Mouse (Mus musculus): ENCODE measurements at regions not wholly inside any gene's neighbourhood (a gene's known extent, or its start where the extent isn't known, plus 50 kb on each side); places are given as distances from the start of the nearest gene placed in this dataset.

- TF ChIP-seq CTCF (IDR thresholded peaks at IDR 0.05; ENCODE audit: low read depth), result no peak
- no peak for TF ChIP-seq EP300 (IDR thresholded peaks at IDR 0.05; ENCODE audit: low read depth)
These were observed 349.1 kb downstream of the Osr1 start for GRCm38 (mm10) chr12:9919007-9919406.

Data from heart, postnatal 0 days (tissue).